Mouse (Mus musculus) heart, postnatal 10 days (tissue): Measurements from ENCODE around the gene Gstt4. TPM values are rescaled to one million over a fixed set of nuclear protein-coding genes. Genes with fewer than 3 reads are reported as not detected.

Experiments
- DNase-seq, 2 experiments: peaks; one replicate each; pipeline ENCODE4 v3.0.0; 2021
- intact Hi-C: fragments of 180-260 bp; cut with DNase I; formaldehyde crosslinking; loops from one replicate; pipeline ENCODE4 v1.15.1; 2025
- total RNA-seq, 2 experiments: library from RNA; stranded (reverse); gene quantifications; 2 replicates each; pipeline ENCODE4 v1.2.3; 2021

Gene Gstt4
- total RNA-seq, 2 experiments from 2014 or later: not detected

DNA sequence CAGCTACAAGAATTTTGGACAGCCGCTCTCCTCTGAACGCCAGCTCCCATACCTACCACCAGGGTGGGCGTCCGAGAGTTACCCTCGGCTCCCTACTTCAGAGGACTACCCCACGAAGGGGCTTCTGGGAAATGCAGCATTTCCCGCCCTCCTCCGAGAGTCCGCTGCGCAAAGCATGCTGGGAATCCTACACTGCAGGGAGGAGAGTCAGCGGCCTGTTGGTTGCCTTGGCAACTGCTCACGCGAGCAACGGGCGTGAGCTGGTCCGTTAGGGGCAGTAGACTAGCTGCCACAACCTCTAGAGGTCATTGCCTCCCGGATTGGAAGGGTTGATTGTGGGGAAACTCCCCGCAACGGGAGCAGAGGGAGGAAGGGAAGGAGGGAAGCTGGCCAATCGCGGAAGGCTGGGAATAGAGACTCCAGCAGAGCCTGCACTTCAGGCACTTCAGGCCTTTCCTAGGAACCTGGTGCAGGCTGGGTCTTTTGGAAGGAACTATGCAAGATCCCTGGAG, 15.0 kb upstream of the Gstt4 start, which contains the start of gene Gstt2:
Gene Gstt2 (minus strand): TSS at position 177 of the 512 bp plus-strand sequence.
- intact Hi-C loops: loop anchor here (5.0 kb wide), 1 partner anchor 75 kb away; the partner anchor contains the start of gene Cabin1
- peak; percentile 94 to 96 for DNase-seq

DNA sequence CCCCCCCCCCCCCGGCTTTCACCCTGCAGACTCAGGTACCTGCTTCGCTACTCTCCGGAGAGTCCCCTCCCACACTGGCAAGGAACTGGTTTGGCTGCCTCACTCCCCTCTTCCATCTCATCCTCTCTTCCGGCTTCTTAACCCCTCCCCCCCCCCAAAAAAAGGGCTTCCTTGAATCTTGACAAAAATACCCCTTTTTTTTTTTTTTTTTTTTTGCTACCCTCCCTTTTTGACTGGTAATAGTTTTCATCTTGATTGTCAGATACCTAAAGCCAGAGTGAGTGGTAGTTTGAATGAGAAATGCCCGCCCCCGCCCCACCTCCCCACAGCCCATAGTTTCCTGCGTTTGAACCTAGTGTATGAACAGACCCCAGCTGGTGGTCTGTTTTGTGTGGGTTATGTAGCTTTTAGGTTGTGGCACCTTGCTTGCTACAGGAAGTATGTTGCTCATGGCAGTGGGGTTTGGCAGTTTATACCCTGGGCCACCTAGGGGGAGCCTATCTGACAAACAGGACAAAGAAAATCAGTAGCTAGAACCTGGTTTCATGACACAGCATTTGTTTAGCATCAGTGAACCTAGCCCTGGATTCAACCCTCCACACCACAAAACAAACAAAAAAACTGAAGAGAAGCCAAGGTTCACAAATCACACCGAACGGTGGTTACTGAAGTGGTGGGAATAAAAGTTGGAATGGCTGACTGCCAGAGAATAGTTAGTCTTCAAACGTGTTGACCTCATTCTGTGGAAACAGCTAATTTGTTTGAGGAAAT, 13.6 kb upstream of the Gstt4 start:
- DNase-seq: no peak

GRCm38 (mm10) chr10:75835307-75835706, 13.0 kb upstream of the Gstt4 start:
- DNase-seq: peak; percentile 49 to 69
- intact Hi-C loops: loop anchor here (2.0 to 5.0 kb wide), 2 partner anchors 63 to 73 kb away; partner anchors contain the start of genes Cabin1 and Ddt

More for the DNA sequence above, 13.6 kb upstream of the Gstt4 start:
- intact Hi-C loops: loop anchor here (2.0 to 5.0 kb wide), 2 partner anchors 63 to 74 kb away; partner anchors contain the start of genes Cabin1 and Ddt

DNA sequence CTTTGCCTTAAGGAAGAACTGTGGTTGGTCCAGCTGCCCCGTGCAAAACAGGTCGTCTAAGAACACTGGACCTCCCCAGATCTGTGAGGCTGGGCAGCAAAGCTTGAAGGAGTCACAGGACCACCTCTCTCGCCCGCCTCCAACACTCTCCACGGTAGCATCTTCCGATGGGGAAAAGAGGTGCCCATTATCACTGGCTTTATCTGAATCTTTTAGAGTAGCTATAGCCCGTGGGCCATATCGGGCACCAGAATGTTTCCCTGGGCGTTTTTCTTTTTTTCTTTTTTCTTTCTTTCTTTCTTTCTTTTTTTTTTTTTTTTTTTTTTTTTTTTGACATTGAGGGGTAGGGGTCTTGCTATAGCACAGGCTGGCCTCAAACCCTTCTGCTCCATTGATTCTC, 12.4 kb upstream of the Gstt4 start:
- intact Hi-C loops: loop anchor here (2.0 to 5.0 kb wide), 4 partner anchors 62 to 247 kb away; partner anchors contain the start of genes Cabin1, Ddt, Ggt5 and Susd2
- DNase-seq: no peak

DNA sequence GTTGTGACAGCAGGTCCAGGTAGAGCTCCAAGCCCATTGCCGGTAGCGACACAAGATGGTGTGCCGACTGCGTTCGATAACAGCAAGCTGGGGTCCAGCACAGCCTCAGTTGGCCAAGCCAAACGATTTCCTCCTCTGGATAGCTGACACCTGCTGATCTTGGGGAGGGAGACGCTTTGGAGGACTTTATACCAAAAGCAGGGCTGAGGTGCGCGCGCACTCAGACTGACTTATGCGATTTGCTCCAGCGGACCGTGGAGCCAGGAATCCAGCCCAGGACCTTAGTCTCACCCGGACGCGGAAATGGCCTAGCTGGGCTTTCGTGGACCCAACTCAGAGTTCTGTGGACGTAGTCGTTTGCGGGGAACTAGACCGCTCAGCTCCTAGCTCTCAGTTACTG, 11.9 kb upstream of the Gstt4 start:
- intact Hi-C loops: loop anchor here (2.0 to 5.0 kb wide), 3 partner anchors 61 to 247 kb away; partner anchors contain the start of genes Ddt, Ggt5 and Susd2
- peak; percentile 80 to 86 for DNase-seq

- peak in 1 of 2 experiments; percentile 47 for DNase-seq
- intact Hi-C loops: loop anchor here (2.0 to 5.0 kb wide), 3 partner anchors 61 to 246 kb away; partner anchors contain the start of genes Ddt, Ggt5 and Susd2
These were observed 11.2 kb upstream of the Gstt4 start for GRCm38 (mm10) chr10:75833456-75834080.

- intact Hi-C loops: loop anchor here (1.0 to 5.0 kb wide), 3 partner anchors 88 to 245 kb away; partner anchors contain the start of genes Ggt5 and Susd2
- DNase-seq: peak; percentile 66 to 80
These were observed 10.0 kb upstream of the Gstt4 start for GRCm38 (mm10) chr10:75832272-75832895.

DNA sequence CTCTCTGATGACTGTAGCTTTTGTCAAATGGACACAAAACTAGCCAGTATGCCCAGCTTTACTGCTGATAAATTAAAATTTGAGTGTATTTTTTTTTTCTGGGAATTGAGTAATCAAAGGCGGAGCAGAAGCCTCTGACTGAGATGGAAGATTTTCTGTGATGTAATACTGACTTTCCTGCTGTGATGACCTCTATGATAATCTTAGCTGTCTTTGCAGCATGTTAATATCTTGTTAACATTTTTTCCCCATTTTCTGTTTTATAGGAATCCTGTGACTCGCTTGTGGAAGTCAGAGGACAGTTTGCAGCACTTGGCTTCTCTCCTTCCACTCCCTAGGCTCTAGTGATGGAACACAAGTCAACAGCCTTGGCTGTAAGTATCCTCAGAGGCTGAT, 7.9 kb upstream of the Gstt4 start:
- intact Hi-C loops: loop anchor here (5.0 kb wide), 2 partner anchors 188 to 243 kb away; partner anchors contain the start of genes Ggt5 and Susd2
- no peak for DNase-seq

GRCm38 (mm10) chr10:75829529-75830274, 7.4 kb upstream of the Gstt4 start:
- intact Hi-C loops: loop anchor here (5.0 kb wide), 2 partner anchors 187 to 242 kb away; partner anchors contain the start of genes Ggt5 and Susd2
- no peak for DNase-seq

- intact Hi-C loops: no loop called here
- peak; percentile 65 to 73 for DNase-seq
These were observed 6.2 kb upstream of the Gstt4 start for GRCm38 (mm10) chr10:75828500-75828931.

DNA sequence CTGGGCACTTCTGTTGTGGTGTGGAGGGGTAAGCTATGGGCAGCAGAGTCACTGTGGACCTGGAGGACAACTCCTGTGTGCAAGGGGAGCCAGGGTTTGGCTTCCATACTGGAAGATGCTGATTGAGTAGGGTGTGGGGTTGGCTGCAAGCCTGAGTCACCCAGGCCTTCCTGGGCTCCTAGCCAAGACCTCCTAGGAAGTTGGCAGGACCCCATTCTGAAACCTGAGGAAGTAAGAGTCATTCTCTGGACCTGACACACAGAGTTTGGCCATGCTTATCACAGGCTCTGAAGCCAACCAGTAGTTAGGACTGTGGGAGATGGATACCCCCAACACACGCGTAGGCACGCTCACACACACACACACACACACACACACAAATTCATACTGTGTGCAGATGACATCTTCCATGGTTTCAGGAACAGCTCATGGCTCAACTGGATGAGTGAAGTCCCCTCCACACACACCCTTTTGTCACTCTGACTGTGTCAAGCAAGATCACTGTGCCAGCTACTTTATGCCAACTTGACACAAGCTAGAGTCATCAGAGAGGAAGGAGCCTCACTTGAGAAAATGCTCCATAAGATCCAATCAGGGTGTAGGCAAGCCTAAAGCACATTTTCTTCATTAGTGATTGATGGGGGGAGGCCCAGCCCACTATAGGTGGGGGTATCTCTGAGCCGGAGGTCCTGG, 5.5 kb upstream of the Gstt4 start:
- intact Hi-C loops: no loop called here
- DNase-seq: peak; percentile 68 to 73

GRCm38 (mm10) chr10:75824530-75824929, 2.2 kb upstream of the Gstt4 start:
- no peak for DNase-seq
- intact Hi-C loops: no loop called here

DNA sequence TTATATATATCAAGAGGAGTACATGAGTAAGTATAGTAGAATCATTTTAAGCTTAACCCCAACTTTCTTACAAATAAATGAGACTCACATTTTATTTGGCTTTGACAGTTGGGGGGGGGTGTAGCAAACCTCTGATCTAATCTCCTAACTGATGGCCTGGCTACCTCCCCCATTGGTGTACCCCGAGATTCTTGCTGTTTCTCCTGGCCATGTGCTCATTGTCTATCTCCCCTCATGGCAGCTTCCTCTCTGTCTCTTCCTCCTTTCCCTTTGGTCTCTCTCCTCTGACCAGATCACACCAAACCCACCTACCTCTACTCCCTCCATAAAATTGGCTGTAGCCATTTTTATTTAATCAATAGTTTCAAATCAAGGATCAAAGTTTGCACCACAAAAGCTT, 1.4 kb upstream of the Gstt4 start:
- DNase-seq: no peak
- intact Hi-C loops: no loop called here

GRCm38 (mm10) chr10:75819882-75820281, 2.5 kb downstream of the Gstt4 start:
- no peak for DNase-seq
- intact Hi-C loops: no loop called here

GRCm38 (mm10) chr10:75818641-75819040, 3.7 kb downstream of the Gstt4 start:
- no peak for DNase-seq
- intact Hi-C loops: no loop called here

DNA sequence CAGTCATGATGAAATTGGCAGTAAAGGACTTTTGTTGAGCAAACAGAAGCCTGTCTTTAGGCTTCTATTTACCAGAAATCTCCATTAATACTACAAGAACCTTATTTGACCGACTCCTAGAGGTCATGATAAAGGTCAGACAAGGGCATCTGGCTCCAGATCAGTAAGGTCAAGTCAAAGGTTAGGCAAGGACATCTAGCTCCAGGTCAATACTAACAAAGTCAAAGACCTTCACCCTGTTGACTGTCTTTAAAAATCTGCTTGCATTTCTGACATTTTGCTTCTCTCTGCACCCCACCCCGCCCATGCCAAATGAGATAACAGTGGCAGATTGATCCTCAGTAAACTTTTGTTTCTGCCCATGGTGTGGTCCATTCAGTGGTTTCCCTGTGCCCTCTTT, 18.1 kb downstream of the Gstt4 start:
- intact Hi-C loops: no loop called here
- DNase-seq: no peak

GRCm38 (mm10) chr10:75798176-75798696, 24.1 kb downstream of the Gstt4 start, which contains the start of gene Gstt1:
TSS of gene Gstt1 (minus strand) at chr10:75798584.
- DNase-seq: peak; percentile 60 to 69
- intact Hi-C loops: no loop called here

DNA sequence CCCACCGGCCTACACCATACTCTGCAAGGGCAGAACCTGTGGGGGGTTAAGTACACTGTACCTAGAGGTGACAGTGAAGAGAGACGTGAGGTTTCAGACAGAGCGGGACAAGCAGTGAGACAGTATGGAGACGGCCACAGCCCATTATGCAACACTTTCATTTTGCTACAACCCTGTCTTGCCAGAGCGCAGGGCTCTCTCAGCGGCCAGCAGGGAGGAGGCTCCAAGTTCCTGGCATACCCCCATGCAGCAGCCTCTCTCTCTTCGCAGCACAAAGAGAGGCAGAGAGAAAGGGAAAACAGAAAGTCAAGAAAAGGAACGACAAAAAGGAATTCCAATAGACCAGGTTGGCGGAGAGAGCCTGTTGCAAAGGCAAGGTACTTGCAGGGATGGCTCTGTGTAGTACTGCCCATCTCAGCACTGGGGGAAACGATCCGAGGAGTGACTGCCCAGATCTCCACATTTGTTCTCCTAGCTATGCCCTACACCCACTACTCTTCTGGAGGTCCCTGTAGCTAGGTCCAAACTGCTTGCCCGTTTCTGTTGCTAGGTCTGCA, 24.6 kb downstream of the Gstt4 start:
- intact Hi-C loops: no loop called here
- peak; percentile 57 to 64 for DNase-seq
